Mouse (Mus musculus): ENCODE data around the gene Daam2. TPM values are rescaled to one million over a fixed set of nuclear protein-coding genes. Genes with fewer than 3 reads are reported as not detected.

The Daam2 gene
- polyA plus RNA-seq, 1 experiment from 2014 or later: 15.8 TPM

- no peaks in the 10 kb centered on the region for H3K27me3 ChIP-seq
- peak overlapping the region; percentile 67; the same call in 1 of the 2 replicates for H3K4me2 ChIP-seq
- H3K9me3 ChIP-seq: no peaks in the 10 kb centered on the region
- H3K4me3 ChIP-seq: no peak overlapping the region
- 22% methylated on average over 5 of the region's 5 CpGs for WGBS
- H3K36me3 ChIP-seq: no peaks in the 10 kb centered on the region
- no peak for ATAC-seq (ENCODE audit: borderline replicate concordance, extremely low read depth, low FRiP score, low TSS enrichment)
- H3K27ac ChIP-seq: no peak overlapping the region
- no peak overlapping the region for H3K9ac ChIP-seq
- peaks cover 65% of the 10 kb centered on the region for H3K4me1 ChIP-seq
These were observed 4.3 kb downstream of the Daam2 start for GRCm38 (mm10) chr17:49559786-49560289.

- H3K4me3 ChIP-seq: no peak overlapping the region
- peak overlapping the region; percentile 54 for H3K27ac ChIP-seq
- no peaks in the 10 kb centered on the region for H3K36me3 ChIP-seq
- no peaks in the 10 kb centered on the region for H3K9me3 ChIP-seq
- H3K27me3 ChIP-seq: no peaks in the 10 kb centered on the region
- H3K9ac ChIP-seq: no peak overlapping the region
- H3K4me1 ChIP-seq: peaks cover 57% of the 10 kb centered on the region
- H3K4me2 ChIP-seq: no peak overlapping the region
- WGBS: 51% methylated on average over 3 of the region's 3 CpGs
- 0 out of 2 replicates have a peak, but pooled peaks have one; percentile 9 for ATAC-seq (ENCODE audit: borderline replicate concordance, extremely low read depth, low FRiP score, low TSS enrichment)
These were observed 8.0 kb downstream of the Daam2 start for GRCm38 (mm10) chr17:49556169-49556568.

DNA sequence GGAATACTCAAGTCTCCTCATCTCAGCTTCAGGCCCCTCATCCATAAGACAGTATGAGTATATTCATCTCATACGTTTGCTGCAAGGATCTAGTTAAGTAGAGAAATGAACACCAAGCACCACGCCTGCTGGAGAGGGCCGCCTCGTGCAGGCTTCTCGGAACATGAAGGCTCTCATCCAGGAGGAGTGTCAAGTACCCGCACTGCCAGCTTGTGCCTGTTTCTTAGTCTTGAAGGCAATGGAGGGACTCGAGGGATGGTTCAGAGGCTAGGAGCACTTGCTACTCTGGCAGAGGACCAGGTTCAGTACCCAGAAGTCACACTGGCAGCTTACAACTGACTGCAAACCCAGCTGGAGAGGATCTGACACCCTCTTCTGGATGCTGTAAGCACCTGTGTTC lies 12.2 kb downstream of the Daam2 start:
- H3K4me1 ChIP-seq: peaks cover 39% of the 10 kb centered on the region

DNA sequence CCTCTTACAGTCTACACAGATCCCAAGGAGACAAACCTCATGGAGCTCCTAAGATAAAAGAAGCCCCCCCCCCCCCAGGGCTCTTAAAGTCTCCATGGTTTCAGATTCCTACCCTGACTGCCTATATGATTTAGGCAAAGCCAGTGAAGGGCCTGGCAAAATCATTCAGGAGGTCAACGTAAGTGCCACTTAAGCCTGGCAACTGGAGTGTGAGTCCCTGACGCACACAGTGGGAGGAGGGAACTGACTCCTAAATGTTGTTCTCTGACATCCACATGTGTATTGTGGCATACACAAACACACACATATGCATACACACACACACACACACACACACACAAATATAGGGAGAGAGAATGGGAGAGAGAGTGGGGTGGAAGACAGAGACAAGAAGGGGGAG lies 12.7 kb downstream of the Daam2 start:
- Histone ChIP-seq H3K9me3 (no peaks in the 10 kb centered on the region), H3K27ac (peak overlapping the region; percentile 56), H3K36me3 (0 out of 2 replicates have a peak, but pooled peaks cover 5% of the 10 kb centered on the region), H3K27me3 (no peaks in the 10 kb centered on the region), H3K4me2 (no peak overlapping the region), H3K9ac (no peak overlapping the region), H3K4me3 (no peak overlapping the region), H3K4me1 (peaks cover 34% of the 10 kb centered on the region)
- 71% methylated on average over 2 of the region's 2 CpGs for WGBS
- ATAC-seq (ENCODE audit: borderline replicate concordance, extremely low read depth, low FRiP score, low TSS enrichment): no peak

More for the DNA sequence above, 12.2 kb downstream of the Daam2 start:
- Histone ChIP-seq H3K9me3 (no peaks in the 10 kb centered on the region), H3K27ac (peak overlapping the region; percentile 56), H3K9ac (no peak overlapping the region), H3K36me3 (0 out of 2 replicates have a peak, but pooled peaks cover 5% of the 10 kb centered on the region), H3K27me3 (no peaks in the 10 kb centered on the region), H3K4me3 (no peak overlapping the region), H3K4me2 (no peak overlapping the region)
- ATAC-seq (ENCODE audit: borderline replicate concordance, extremely low read depth, low FRiP score, low TSS enrichment): no peak
- 54% methylated on average over 7 of the region's 7 CpGs for WGBS

DNA sequence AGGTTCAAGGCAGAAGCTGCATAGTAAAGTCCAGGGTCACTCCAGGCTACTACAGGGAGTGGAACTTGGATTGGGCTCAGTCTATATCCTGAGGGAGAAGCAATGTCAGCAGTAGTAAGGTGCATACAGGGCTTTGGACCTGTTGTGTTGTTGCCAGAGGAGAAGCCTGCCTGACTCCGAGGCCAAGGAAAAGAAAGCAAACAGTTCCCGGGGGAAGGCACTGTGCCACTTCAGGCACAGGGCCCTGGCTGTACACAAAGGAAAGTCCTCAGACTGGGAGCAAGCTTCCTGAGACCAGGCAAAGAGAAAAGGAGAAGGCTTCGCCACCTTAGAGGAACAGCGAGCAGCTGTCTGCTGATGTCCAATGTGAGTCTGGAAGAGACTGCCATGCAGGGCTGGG lies 18.1 kb downstream of the Daam2 start:
- no peaks in the 10 kb centered on the region for H3K9me3 ChIP-seq
- WGBS: 42% methylated on average over 4 of the region's 4 CpGs
- no peak overlapping the region for H3K4me2 ChIP-seq
- no peak overlapping the region for H3K9ac ChIP-seq
- peaks cover 27% of the 10 kb centered on the region; the same call in 1 of the 2 replicates for H3K4me1 ChIP-seq
- H3K27me3 ChIP-seq: no peaks in the 10 kb centered on the region
- peak overlapping the region; percentile 37; the same call in 1 of the 2 replicates for H3K27ac ChIP-seq
- ATAC-seq (ENCODE audit: borderline replicate concordance, extremely low read depth, low FRiP score, low TSS enrichment): no peak
- 0 out of 2 replicates have a peak, but pooled peaks cover 5% of the 10 kb centered on the region for H3K36me3 ChIP-seq
- no peak overlapping the region for H3K4me3 ChIP-seq

- H3K27ac ChIP-seq: no peak overlapping the region
- H3K36me3 ChIP-seq: 0 out of 2 replicates have a peak, but pooled peaks cover 2% of the 10 kb centered on the region
- no peak overlapping the region for H3K4me3 ChIP-seq
- H3K27me3 ChIP-seq: no peaks in the 10 kb centered on the region
- 57% methylated on average over 4 of the region's 4 CpGs for WGBS
- no peaks in the 10 kb centered on the region for H3K9me3 ChIP-seq
- no peak for ATAC-seq (ENCODE audit: borderline replicate concordance, extremely low read depth, low FRiP score, low TSS enrichment)
- H3K4me1 ChIP-seq: peaks cover 32% of the 10 kb centered on the region; the same call in 1 of the 2 replicates
- no peak overlapping the region for H3K9ac ChIP-seq
- no peak overlapping the region for H3K4me2 ChIP-seq
These were observed 18.7 kb downstream of the Daam2 start for GRCm38 (mm10) chr17:49545424-49545823.

- Histone ChIP-seq H3K4me2 (no peak overlapping the region), H3K36me3 (0 out of 2 replicates have a peak, but pooled peaks cover 1% of the 10 kb centered on the region), H3K9me3 (no peaks in the 10 kb centered on the region), H3K27me3 (no peaks in the 10 kb centered on the region), H3K4me3 (no peak overlapping the region), H3K4me1 (peaks cover 34% of the 10 kb centered on the region), H3K9ac (no peak overlapping the region), H3K27ac (no peak overlapping the region)
- 95% methylated on average over 2 of the region's 2 CpGs for WGBS
- ATAC-seq (ENCODE audit: borderline replicate concordance, extremely low read depth, low FRiP score, low TSS enrichment): no peak
These were observed 19.6 kb downstream of the Daam2 start for GRCm38 (mm10) chr17:49544561-49544960.

GRCm38 (mm10) chr17:49540706-49541105 lies 23.4 kb downstream of the Daam2 start:
- H3K9ac ChIP-seq: no peak overlapping the region

DNA sequence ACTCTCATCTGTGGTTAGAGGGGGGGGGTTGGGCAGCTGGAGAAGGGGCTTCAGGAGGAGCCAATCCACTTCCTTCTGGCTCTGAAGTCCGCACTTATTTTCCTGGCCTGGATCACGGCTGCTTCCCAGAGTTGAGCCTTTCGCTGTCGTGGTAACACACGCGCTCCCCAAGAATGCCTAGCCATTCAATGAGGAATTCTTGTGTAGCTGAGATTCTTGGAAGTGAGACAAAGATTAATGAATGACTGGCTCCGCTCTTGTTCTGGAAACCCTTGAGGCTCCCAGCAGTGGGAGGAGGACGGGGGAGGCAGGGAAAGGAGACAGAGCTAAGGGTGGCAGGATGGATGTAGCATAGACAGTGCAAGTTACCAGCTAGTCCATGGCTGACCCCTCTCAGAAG lies 24.9 kb downstream of the Daam2 start:
- peak overlapping the region; percentile 83 for H3K27ac ChIP-seq

More at GRCm38 (mm10) chr17:49540706-49541105, 23.4 kb downstream of the Daam2 start:
- Histone ChIP-seq H3K4me1 (peaks cover 61% of the 10 kb centered on the region), H3K27me3 (no peaks in the 10 kb centered on the region), H3K9me3 (no peaks in the 10 kb centered on the region), H3K4me3 (no peak overlapping the region), H3K27ac (no peak overlapping the region), H3K4me2 (no peak overlapping the region), H3K36me3 (no peaks in the 10 kb centered on the region)
- WGBS: 74% methylated on average over 14 of the region's 14 CpGs
- no peak for ATAC-seq (ENCODE audit: borderline replicate concordance, extremely low read depth, low FRiP score, low TSS enrichment)

GRCm38 (mm10) chr17:49535580-49535979 lies 28.6 kb downstream of the Daam2 start:
- no peaks in the 10 kb centered on the region for H3K9me3 ChIP-seq
- 21% methylated on average over 4 of the region's 4 CpGs for WGBS
- peak; percentile 72 for ATAC-seq (ENCODE audit: borderline replicate concordance, extremely low read depth, low FRiP score, low TSS enrichment)
- H3K27ac ChIP-seq: peak overlapping the region; percentile 82
- peak overlapping the region; percentile 20; the same call in 1 of the 2 replicates for H3K4me2 ChIP-seq
- no peaks in the 10 kb centered on the region for H3K27me3 ChIP-seq
- H3K9ac ChIP-seq: no peak overlapping the region
- 0 out of 2 replicates have a peak, but pooled peaks cover 6% of the 10 kb centered on the region for H3K36me3 ChIP-seq
- no peak overlapping the region for H3K4me3 ChIP-seq
- H3K4me1 ChIP-seq: peaks cover 72% of the 10 kb centered on the region

More for the DNA sequence above, 24.9 kb downstream of the Daam2 start:
- Histone ChIP-seq H3K4me2 (no peak overlapping the region), H3K36me3 (no peaks in the 10 kb centered on the region), H3K4me1 (peaks cover 69% of the 10 kb centered on the region), H3K27me3 (no peaks in the 10 kb centered on the region), H3K4me3 (no peak overlapping the region), H3K9me3 (no peaks in the 10 kb centered on the region), H3K9ac (no peak overlapping the region)
- peak; percentile 46 for ATAC-seq (ENCODE audit: borderline replicate concordance, extremely low read depth, low FRiP score, low TSS enrichment)
- 7% methylated on average over 8 of the region's 8 CpGs for WGBS

DNA sequence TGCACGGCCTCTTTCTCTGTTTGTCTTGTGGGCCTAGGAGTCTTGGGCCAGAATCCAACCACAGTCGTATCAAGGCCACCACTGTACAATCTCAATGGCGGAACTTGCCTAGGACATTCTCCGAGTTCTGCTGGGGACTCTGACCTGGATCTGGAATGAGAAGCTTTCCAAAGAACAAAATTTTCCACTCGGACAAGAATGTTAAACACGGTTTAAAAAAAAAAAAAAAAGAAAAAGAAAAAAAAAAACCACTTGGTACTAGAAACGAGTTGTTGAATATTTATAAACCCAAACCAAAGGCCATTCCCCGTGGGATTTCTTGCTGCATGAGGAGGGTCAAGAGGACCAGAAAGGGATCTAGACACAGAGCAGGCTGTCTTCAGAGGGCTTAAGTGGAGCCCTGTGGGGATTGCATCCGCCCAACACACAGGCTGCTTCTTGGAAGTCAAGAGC lies 29.9 kb downstream of the Daam2 start:
- no peak for ATAC-seq (ENCODE audit: borderline replicate concordance, extremely low read depth, low FRiP score, low TSS enrichment)
- Histone ChIP-seq H3K4me2 (no peak overlapping the region; the same call in 1 of the 2 replicates), H3K4me1 (peaks cover 66% of the 10 kb centered on the region), H3K9me3 (no peaks in the 10 kb centered on the region), H3K9ac (no peak overlapping the region), H3K27me3 (no peaks in the 10 kb centered on the region), H3K4me3 (no peak overlapping the region), H3K27ac (peak overlapping the region; percentile 80), H3K36me3 (0 out of 2 replicates have a peak, but pooled peaks cover 6% of the 10 kb centered on the region)
- WGBS: 27% methylated on average over 9 of the region's 9 CpGs

- H3K9ac ChIP-seq: no peak overlapping the region
- 61% methylated on average over 5 of the region's 5 CpGs for WGBS
- 0 out of 2 replicates have a peak, but pooled peaks cover 6% of the 10 kb centered on the region for H3K36me3 ChIP-seq
- no peaks in the 10 kb centered on the region for H3K9me3 ChIP-seq
- H3K27me3 ChIP-seq: no peaks in the 10 kb centered on the region
- ATAC-seq (ENCODE audit: borderline replicate concordance, extremely low read depth, low FRiP score, low TSS enrichment): no peak
- H3K27ac ChIP-seq: peak overlapping the region; percentile 0; the same call in 1 of the 2 replicates
- no peak overlapping the region for H3K4me3 ChIP-seq
- H3K4me1 ChIP-seq: peaks cover 55% of the 10 kb centered on the region
- no peak overlapping the region for H3K4me2 ChIP-seq
These were observed 32.5 kb downstream of the Daam2 start for GRCm38 (mm10) chr17:49531661-49532060.

Data from lung, embryonic 15.5 days (tissue).